Mouse (Mus musculus): ENCODE data around the gene Prok1. TPM values are rescaled to one million over a fixed set of nuclear protein-coding genes. Genes with fewer than 3 reads are reported as not detected.

Gene Prok1
- 1 to 10 TPM; 1.1 to 1.7 TPM for total RNA-seq (2021)
- long read RNA-seq, experiment 1: 0 reads
- long read RNA-seq, experiment 2: 0 reads

- no peak for DNase-seq
Measured at GRCm38 (mm10) chr3:107239607-107240006, at the start of gene Prok1. Prok1 (minus strand) TSS chr3:107239707.

GRCm38 (mm10) chr3:107287346-107287745 lies 47.8 kb upstream of the Prok1 start:
- no peak for DNase-seq

- DNase-seq: no peak
Measured at GRCm38 (mm10) chr3:107286123-107286522, 46.6 kb upstream of the Prok1 start.

- DNase-seq: peak; percentile 90 to 93
Measured at GRCm38 (mm10) chr3:107278479-107279269, 39.2 kb upstream of the Prok1 start, which contains the start of gene Lamtor5. Lamtor5 (plus strand) TSS chr3:107278858.

GRCm38 (mm10) chr3:107276626-107277025 lies 37.1 kb upstream of the Prok1 start:
- no peak for DNase-seq

GRCm38 (mm10) chr3:107275996-107276395 lies 36.5 kb upstream of the Prok1 start:
- no peak for DNase-seq

GRCm38 (mm10) chr3:107275351-107275750 lies 35.8 kb upstream of the Prok1 start:
- DNase-seq: no peak

GRCm38 (mm10) chr3:107273820-107274219 lies 34.3 kb upstream of the Prok1 start:
- peak; percentile 65 to 70 for DNase-seq

- no peak for DNase-seq
Measured at GRCm38 (mm10) chr3:107272433-107272832, 32.9 kb upstream of the Prok1 start.

GRCm38 (mm10) chr3:107266814-107267345 lies 27.4 kb upstream of the Prok1 start:
- DNase-seq: peak in 1 of 2 experiments; percentile 60

GRCm38 (mm10) chr3:107261851-107262165 lies 22.3 kb upstream of the Prok1 start:
- DNase-seq: peak; percentile 42 to 69

- DNase-seq: no peak
Measured at GRCm38 (mm10) chr3:107260956-107261850, 21.7 kb upstream of the Prok1 start.

GRCm38 (mm10) chr3:107257924-107258323 lies 18.4 kb upstream of the Prok1 start:
- DNase-seq: no peak

GRCm38 (mm10) chr3:107256724-107257123 lies 17.2 kb upstream of the Prok1 start:
- no peak for DNase-seq

GRCm38 (mm10) chr3:107255992-107256391 lies 16.5 kb upstream of the Prok1 start:
- no peak for DNase-seq

- no peak for DNase-seq
Measured at GRCm38 (mm10) chr3:107253925-107254324, 14.4 kb upstream of the Prok1 start.

GRCm38 (mm10) chr3:107252035-107252434 lies 12.5 kb upstream of the Prok1 start:
- DNase-seq: no peak

GRCm38 (mm10) chr3:107250320-107250719 lies 10.8 kb upstream of the Prok1 start:
- DNase-seq: no peak

GRCm38 (mm10) chr3:107249042-107249441 lies 9.5 kb upstream of the Prok1 start:
- no peak for DNase-seq

GRCm38 (mm10) chr3:107246876-107247275 lies 7.4 kb upstream of the Prok1 start:
- DNase-seq: no peak

GRCm38 (mm10) chr3:107241389-107242094 lies 2.0 kb upstream of the Prok1 start:
- DNase-seq: no peak

- DNase-seq: no peak
Measured at GRCm38 (mm10) chr3:107238471-107238980, 981 bp downstream of the Prok1 start.
